Mouse (Mus musculus) lung, adult 2 months (tissue): ENCODE data around the gene Rab11fip3.

Experiments used
- CTCF ChIP-seq: fragments of 200-500 bp; IDR thresholded peaks from 2 replicates; pipeline ENCODE4 v1.5.1; 2011; ENCODE audit warnings: mild to moderate bottlenecking, low read length, control low read depth; ENCODE audit not compliant: insufficient read depth
- POLR2A ChIP-seq: fragments of 200-500 bp; IDR thresholded peaks from 2 replicates; pipeline ENCODE4 v1.6.1; 2011; ENCODE audit warnings: low read depth, mild to moderate bottlenecking, control low read depth, low read length, borderline replicate concordance; ENCODE audit errors: extremely low read depth

DNA sequence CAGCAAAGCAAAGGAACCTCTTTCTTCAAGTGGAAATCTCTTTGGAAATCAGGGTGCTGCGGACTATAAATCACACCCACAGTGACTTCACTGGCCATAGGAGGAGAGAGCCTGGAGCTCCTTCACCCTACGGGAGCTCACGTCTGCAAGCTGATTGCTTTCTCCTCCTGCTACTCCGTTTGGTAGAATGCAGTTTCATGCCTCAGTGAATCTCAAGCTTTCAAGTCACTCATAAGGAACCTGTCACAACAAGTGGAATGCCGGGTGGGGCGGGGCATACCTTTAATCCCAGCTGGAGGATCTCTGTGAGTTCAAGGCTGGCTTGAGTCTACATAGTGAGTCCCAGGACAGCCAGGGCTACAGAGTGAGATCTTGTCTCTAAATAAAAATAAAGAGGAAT, 14.2 kb downstream of the Rab11fip3 start:
- TF ChIP-seq POLR2A (no peak), CTCF (no peak)
